Mouse (Mus musculus) ES-CJ7 (cell line): ENCODE data around the gene Rdh8.

Experiments
- DNase-seq: peaks from one replicate; pipeline ENCODE4 v3.0.0; 2011; ENCODE audit warnings: low read depth, low spot score

The Rdh8 gene

GRCm38 (mm10) chr9:20837184-20837947 is 19.1 kb downstream of the Rdh8 start:
- DNase-seq: no peak

GRCm38 (mm10) chr9:20838931-20839330 is 20.6 kb downstream of the Rdh8 start:
- DNase-seq: no peak

- no peak for DNase-seq
These were observed 23.9 kb downstream of the Rdh8 start for GRCm38 (mm10) chr9:20842211-20842610.

GRCm38 (mm10) chr9:20842670-20843069 is 24.4 kb downstream of the Rdh8 start:
- peak; percentile 43 for DNase-seq

- no peak for DNase-seq
These were observed 31.9 kb downstream of the Rdh8 start for GRCm38 (mm10) chr9:20850179-20850578.

- peak; percentile 86 for DNase-seq
These were observed 38.8 kb downstream of the Rdh8 start for GRCm38 (mm10) chr9:20857131-20857530.

GRCm38 (mm10) chr9:20859926-20860325 is 41.6 kb downstream of the Rdh8 start:
- DNase-seq: peak; percentile 47

- peak; percentile 78 for DNase-seq
These were observed 43.5 kb downstream of the Rdh8 start for GRCm38 (mm10) chr9:20861821-20862220.

GRCm38 (mm10) chr9:20862225-20862624 is 43.9 kb downstream of the Rdh8 start:
- DNase-seq: no peak

GRCm38 (mm10) chr9:20866879-20867278 is 48.6 kb downstream of the Rdh8 start:
- no peak for DNase-seq

- DNase-seq: peak; percentile 76
These were observed 50.2 kb downstream of the Rdh8 start, which contains the start of gene A230050P20Rik for GRCm38 (mm10) chr9:20868448-20869001. A230050P20Rik (plus strand) TSS chr9:20868642.

- DNase-seq: no peak
These were observed 50.9 kb downstream of the Rdh8 start for GRCm38 (mm10) chr9:20869246-20869645.

- DNase-seq: peak; percentile 60
These were observed 52.2 kb downstream of the Rdh8 start for GRCm38 (mm10) chr9:20870211-20871173.

- no peak for DNase-seq
These were observed 54.7 kb downstream of the Rdh8 start for GRCm38 (mm10) chr9:20872991-20873390.

GRCm38 (mm10) chr9:20873521-20873920 is 55.2 kb downstream of the Rdh8 start:
- no peak for DNase-seq

GRCm38 (mm10) chr9:20875021-20875790 is 56.9 kb downstream of the Rdh8 start:
- DNase-seq: peak; percentile 59
